Mouse (Mus musculus) right cerebral cortex, postnatal 36 days (tissue): Measurements from ENCODE around the gene Zmynd11.
A peak's percentile ranks its signal among the peaks of the same experiment; 100 is the strongest.
"Not testable (repeated sequence)": the region's sequence is repeated elsewhere in the genome, so short reads cannot be mapped to it uniquely, and the experiment has no call there.

Experiments
- DNase-seq, 2 experiments: peaks; one replicate each; pipeline ENCODE4 v3.0.0; 2022; ENCODE audit warnings: low spot score in 2 of 2, mixed read lengths in 1 of 2

Zmynd11 gene

DNA sequence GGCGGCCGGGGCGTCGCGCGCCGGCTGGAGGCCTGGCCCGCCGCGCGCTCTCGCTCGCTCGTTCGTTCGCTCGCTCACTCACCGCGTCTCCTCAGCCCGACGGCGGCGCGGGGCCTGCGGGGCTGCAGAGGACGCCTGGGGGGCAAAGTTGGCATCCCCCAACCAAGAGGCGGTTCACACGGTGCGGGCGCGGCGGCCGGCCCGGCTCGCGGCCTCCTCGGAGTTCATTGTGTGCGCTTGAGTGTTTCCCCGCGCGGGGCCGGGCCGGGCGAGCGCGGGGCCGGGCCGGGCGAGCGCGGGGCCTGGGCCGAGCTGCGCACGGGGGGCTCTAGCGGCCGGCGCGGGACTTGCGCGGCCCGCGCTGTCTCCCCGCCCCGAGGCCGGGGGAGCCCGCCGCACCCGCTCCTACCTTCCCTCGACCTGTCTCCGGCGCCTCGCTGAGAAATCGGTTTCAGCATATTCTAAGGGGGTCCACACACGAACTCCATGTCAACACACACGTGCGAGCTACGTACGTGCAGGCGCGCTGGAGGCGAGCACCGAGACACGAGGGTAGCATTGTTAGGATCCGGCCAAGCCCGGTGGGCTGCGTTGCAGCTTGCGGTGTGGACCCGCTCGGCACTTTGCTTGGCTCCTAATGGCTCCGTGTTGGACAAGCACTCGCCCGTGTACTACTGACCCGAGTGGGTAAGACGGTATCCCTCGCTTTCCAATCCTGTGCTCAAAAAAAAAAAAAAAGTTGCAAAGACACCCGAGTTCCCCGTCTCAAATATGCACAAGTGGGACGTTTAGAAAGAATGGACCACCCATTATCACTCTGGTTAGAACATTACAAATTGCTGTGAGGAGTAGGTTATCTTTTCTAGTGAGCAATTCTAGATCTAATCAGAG is at the start of gene Zmynd11:
Zmynd11 (minus strand) TSS at position 685 of the 891 bp plus-strand sequence.
- peak; percentile 35 to 42 for DNase-seq

DNA sequence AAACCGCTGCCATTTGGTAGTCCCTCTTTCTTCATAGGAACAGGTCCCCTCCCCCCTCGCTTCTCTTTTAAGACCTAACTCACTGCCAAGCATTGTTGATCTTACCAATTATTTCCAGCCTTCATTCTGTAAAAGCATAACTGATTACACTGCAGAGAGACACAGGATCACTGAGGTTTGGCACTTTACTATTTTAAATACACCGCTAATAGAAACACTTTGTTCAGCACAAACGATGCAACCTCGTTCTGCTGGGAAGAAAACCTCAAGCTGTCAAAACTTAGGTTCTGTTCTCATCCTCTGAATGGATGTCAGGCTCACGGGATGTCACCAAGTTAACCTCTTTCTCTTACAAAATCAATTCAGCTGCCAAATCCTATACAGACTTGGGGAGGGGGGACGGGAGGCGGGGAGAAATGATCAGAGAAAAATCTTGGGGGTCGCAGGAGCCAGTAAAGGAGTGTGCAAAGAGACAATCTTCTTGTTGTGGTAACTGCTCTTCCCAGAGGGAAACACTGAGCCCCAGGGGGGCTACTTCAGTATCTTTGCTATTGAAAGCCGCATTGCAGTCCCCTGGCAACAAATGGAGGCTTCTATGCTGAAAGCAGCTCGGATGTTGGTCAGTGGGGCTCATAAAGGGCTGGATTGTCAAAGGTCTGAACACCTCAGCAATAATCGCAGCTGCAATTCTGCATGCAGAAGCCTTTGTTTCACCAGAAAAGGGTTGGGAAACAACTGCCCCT is 30.9 kb upstream of the Zmynd11 start:
- DNase-seq: no peak

DNA sequence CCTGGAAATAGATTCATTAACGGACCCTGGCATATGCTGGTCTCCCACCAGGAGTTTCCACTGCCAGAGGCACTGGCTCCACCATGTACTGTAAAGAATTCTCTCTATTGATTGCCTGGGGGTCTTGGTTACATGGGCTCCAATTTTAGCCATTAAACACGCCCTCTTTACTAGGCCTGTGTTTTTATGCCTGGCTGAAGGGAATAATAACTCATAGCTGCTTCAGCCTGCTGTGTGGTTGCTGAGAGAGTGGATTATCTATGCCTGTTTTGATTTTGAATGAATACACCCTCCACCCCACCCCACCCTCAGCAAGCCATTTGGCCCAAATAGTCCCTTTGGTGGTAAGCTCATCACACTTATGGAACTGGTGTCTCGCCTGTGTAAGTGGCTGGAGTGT is 20.9 kb upstream of the Zmynd11 start:
- DNase-seq: no peak

- DNase-seq: no peak
Measured at GRCm38 (mm10) chr13:9783717-9784116, 18.6 kb upstream of the Zmynd11 start.

DNA sequence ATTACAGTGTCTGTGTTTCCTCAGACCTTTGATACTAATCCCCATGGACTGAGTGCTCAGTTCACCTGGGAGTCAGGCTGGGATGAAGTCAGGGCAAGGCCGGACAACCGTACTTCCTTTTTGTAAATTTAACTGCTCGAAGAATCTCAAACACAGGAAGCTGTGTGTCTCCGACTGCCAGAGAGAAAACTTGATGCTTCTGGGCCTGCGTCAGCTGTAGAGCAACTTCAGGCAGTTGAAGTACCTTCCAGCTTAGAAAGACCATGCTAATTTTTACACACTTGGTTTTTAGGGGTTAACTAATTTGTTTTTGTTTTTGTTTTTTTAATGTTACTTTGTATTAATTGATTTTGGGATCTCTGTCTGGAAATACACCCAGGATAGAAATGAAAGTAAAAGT is 10.8 kb upstream of the Zmynd11 start:
- DNase-seq: no peak

- no peak for DNase-seq
Measured at GRCm38 (mm10) chr13:9774077-9774476, 8.9 kb upstream of the Zmynd11 start.

- no peak for DNase-seq
Measured at GRCm38 (mm10) chr13:9767279-9767678, 2.1 kb upstream of the Zmynd11 start.

- DNase-seq: no peak
Measured at GRCm38 (mm10) chr13:9766497-9766896, 1.4 kb upstream of the Zmynd11 start.

DNA sequence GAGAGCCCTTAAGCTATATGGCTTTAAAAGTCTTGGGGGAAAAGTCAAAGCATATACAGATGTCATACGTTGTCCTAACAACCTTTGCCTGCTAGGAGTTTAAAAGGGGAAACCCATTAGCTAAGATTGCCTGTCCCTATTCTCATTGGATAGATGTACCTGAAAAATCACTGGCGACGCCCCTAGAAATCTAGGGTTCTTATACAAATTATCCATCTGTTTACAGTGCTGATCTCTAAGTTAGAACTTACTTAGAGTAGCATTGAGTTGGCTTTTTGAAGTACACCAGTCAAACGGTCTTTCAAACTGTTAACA is 364 bp upstream of the Zmynd11 start:
- no peak for DNase-seq

GRCm38 (mm10) chr13:9763828-9764645 is 1.1 kb downstream of the Zmynd11 start:
- DNase-seq: peak; percentile 30 to 34

GRCm38 (mm10) chr13:9763100-9763827 is 1.9 kb downstream of the Zmynd11 start:
- DNase-seq: peak in 1 of 2 experiments; percentile 24

- DNase-seq: no peak
Measured at GRCm38 (mm10) chr13:9760057-9760456, 5.1 kb downstream of the Zmynd11 start.

- DNase-seq: peak in 1 of 2 experiments; percentile 36
Measured at GRCm38 (mm10) chr13:9757842-9758491, 7.2 kb downstream of the Zmynd11 start.

DNA sequence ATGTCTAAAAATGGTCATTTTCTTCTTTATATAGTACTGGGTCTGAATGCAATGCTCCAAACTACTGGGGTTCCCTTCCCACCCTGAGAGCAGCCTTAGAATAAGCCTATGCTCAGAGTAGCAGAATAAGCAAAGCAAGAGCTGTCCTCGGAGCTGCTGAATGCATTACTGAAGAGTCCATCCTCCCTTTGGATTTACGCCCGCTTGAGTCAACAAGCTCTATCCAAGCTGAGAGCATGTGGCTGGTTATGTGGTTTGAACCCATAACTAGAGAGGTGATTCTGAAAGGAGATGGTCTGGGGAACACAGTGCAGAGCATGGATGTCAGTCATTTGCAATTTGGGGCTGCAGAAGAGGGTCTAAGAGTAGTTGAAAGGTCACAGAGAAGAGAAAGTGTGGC is 11.4 kb downstream of the Zmynd11 start:
- no peak for DNase-seq

- no peak for DNase-seq
Measured at GRCm38 (mm10) chr13:9750320-9750719, 14.8 kb downstream of the Zmynd11 start.

DNA sequence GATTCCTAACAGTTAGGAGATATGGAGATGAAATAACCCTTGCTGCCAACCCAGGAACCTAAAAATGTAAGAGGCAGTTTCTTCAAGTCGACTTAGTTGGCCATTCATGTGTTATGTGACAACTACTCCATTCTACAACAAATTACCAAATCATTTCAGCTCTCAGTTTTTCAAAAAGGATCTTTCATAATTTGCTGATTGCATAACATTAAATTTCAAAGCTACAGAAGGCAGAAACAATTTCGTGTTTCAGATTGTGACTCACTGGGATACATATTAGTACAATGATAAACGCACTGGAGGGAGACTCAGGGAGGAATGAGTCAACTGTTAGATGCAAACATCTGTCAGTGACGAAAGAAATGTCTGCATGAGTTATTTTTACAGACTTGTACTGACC is 15.3 kb downstream of the Zmynd11 start:
- DNase-seq: no peak

DNA sequence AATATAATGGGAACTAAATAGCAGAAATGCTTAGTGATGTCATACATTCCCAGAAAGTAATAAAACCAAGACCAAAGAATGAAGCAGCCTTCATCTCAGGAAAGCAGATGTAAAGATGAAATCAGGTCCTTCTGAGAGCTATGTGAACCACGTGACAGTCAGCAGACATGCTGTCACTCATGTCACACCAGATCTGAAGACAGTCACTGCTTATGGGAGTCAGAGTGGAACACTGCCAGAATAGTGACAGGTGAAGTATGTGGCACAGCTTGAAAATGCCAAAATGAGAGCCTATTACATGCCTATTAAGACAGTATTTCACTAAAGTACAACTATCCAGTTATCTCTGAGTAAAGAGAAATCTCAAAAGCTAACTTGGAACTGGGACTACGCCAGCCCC is 26.9 kb downstream of the Zmynd11 start:
- no peak for DNase-seq

DNA sequence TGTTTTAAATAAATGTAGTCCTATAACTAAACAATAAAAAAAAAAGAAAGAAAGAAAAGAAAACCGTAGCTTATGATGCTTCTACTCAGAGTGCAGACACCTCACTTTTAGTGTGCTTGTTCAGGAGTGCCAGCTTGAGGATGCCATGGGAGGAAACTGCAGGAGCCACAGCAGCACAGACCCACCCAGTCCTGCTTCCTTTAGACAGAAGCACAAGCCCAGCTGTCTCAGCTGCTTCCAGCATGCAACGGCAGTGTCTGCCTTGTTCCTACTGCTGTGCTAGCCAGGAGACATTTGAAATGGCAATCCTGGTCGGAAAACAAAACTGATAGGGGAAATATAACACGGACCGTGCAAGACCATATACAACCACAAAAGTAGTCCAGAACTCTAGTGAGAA is 28.1 kb downstream of the Zmynd11 start:
- DNase-seq: no peak

DNA sequence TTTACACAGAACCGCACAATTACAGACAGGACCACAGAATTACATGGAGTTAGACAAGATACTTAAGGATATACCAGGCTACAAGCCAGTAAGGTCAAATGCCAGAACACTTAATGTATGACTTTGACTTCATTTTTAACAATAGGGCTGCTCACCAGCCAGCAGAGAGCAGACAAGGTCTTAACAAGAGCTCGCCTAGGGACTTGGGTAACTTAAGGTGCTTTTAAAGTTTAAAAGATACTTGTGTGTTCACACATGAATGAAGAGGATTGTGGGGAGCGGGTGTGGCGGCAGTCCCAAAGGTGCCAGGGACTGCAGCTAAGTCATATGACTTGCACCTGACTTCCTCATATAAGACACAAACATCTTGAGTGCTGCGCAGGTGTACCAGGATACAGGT is 32.9 kb downstream of the Zmynd11 start:
- DNase-seq: not testable (repeated sequence)

GRCm38 (mm10) chr13:9729073-9729472 is 36.1 kb downstream of the Zmynd11 start:
- no peak for DNase-seq

DNA sequence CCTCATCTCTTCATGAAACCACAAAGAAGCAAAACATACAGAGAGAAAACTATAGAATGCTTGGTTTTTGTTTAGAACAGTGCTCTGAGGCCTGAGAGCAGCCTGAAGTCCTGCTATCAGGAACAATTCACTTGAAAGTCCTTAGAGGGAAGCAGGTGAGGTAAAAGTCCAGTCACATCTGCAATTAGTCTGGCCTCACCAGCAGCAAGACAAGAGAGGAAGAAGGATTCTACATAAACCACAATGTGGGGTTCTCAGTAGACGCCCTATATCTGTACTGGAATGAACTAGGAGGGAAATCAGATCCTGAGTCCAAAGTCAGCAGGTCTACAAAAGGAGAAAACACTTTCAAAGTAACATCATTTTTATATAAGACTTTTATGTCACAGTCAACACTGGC is 49.9 kb downstream of the Zmynd11 start:
- DNase-seq: no peak
